Mouse (Mus musculus) heart, adult 2 months (tissue): ENCODE measurements around the gene Hltf. TPM values are rescaled to one million over a fixed set of nuclear protein-coding genes. Genes with fewer than 3 reads are reported as not detected.
A peak's percentile ranks its signal among the peaks of the same experiment; 100 is the strongest.
"Not testable (repeated sequence)": the region's sequence is repeated elsewhere in the genome, so short reads cannot be mapped to it uniquely, and the experiment has no call there.

Source experiments
- DNase-seq, 2 experiments: peaks; one replicate each; pipeline ENCODE4 v3.0.0; 2021
- H3K27ac ChIP-seq: fragments of 200-600 bp; 2 replicates; pipeline ENCODE4 v1.8.1; 2022
- H3K27me3 ChIP-seq: fragments of 200-500 bp; 2 replicates; pipeline ENCODE4 v1.6.1; 2012; ENCODE audit warnings: mild to moderate bottlenecking, low read length, inconsistent platforms, mixed read lengths; ENCODE audit not compliant: control insufficient read depth, insufficient read depth
- H3K36me3 ChIP-seq: fragments of 200-500 bp; 2 replicates; pipeline ENCODE4 v1.6.1; 2012; ENCODE audit warnings: low read length, inconsistent platforms; ENCODE audit not compliant: control insufficient read depth, insufficient read depth
- H3K4me1 ChIP-seq: fragments of 200-500 bp; 2 replicates; pipeline ENCODE4 v1.6.1; 2011; ENCODE audit warnings: low read length; ENCODE audit not compliant: control insufficient read depth, insufficient read depth
- H3K4me3 ChIP-seq: fragments of 200-600 bp; 2 replicates; pipeline ENCODE4 v1.8.1; 2022
- H3K79me2 ChIP-seq: fragments of 200-500 bp; replicated peaks from 2 replicates; pipeline ENCODE4 v1.6.1; 2012; ENCODE audit warnings: mild to moderate bottlenecking, inconsistent platforms, low read length, moderate library complexity, mixed read lengths; ENCODE audit not compliant: control insufficient read depth, insufficient read depth
- H3K9ac ChIP-seq: fragments of 200-500 bp; 2 replicates; pipeline ENCODE4 v1.6.1; 2012; ENCODE audit warnings: low read depth, mild to moderate bottlenecking, control low read depth, inconsistent platforms, low read length, mixed read lengths
- CTCF ChIP-seq: fragments of 200-600 bp; IDR thresholded peaks from 2 replicates; pipeline ENCODE4 v1.8.1; 2022; ENCODE audit warnings: antibody characterized with exemption, mild to moderate bottlenecking, moderate library complexity
- EP300 ChIP-seq: fragments of 200-500 bp; IDR thresholded peaks from 2 replicates; pipeline ENCODE4 v1.6.1; 2011; ENCODE audit warnings: low read depth, low read length, control low read depth; ENCODE audit not compliant: insufficient read depth
- POLR2A ChIP-seq: fragments of 200-500 bp; IDR thresholded peaks from 2 replicates; pipeline ENCODE4 v1.6.1; 2011; ENCODE audit warnings: mild to moderate bottlenecking, low read depth, low read length, control low read depth; ENCODE audit not compliant: insufficient read depth
- WGBS: fragments of 180-500 bp; shearing (Covaris S2); methylation state at CpG from one replicate; pipeline ENCODE4 v1.1.7; 2018; 5-methylcytosine and 5-hydroxymethylcytosine counted together
- intact Hi-C: fragments of 180-260 bp; cut with DNase I; formaldehyde crosslinking; loops from one replicate; pipeline ENCODE4 v1.15.1; 2025
- polyA plus RNA-seq: library from polyadenylated mRNA; depleted of rRNA; stranded (reverse); fragments of >200 nt; gene quantifications from 2 replicates; pipeline ENCODE4 v1.2.3, GENCODE M21; 2012
- total RNA-seq, 2 experiments: library from RNA; stranded (reverse); gene quantifications; 2 replicates each; pipeline ENCODE4 v1.2.3; 2021

Gene Hltf
- total and polyA plus RNA-seq, 3 experiments = 3.1 to 14.2 (median 11.9) TPM

DNA sequence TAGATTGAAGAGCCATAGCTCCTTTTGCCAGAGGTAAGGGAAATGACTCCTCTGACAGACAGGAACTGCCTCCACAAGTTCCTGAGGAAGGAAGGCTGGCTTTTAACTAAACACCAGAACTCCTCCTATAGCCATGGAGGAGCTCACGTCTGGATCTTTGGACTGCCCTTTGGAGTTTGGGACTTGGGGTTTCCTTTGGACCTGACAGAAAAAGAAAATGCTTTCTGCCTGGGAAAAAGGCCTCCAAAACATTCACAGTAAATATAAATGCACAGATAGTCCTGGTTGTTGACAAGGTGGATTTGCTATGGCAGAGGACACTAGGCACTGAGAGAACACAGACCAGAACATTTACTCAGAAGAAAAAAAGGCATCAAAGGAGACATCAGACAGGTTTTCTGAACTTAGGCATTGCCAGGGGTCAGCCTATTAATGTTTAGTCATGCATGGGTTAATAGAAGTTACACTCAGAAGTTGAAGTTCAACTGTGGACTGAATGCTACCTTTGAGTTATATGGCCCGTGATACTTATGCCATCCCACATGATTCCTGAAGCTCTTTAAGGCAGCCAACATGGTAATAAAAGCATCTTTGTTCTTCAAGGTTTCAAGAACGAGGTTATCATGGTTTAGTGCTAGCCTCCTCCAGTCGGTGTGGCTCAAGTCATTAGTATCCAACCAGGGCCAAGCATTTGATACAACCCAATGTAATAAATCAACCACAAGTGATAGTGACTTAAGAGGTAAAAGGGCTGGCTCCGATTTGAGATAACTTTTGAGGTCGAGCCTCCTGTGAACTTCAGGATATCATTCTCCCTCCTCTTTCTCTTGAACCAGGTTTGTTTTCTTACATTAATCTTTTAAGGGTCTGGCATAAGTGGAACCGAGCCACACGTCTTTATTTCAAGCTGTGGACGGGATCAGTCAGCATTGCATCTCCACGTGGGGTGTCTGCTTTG lies 23.6 kb upstream of the Hltf start:
- peak overlapping the region; percentile 87 for H3K9ac ChIP-seq
- peak overlapping the region; percentile 83 for H3K27ac ChIP-seq
- H3K36me3 ChIP-seq = peaks cover 5% of the 10 kb centered on the region
- 9% methylated on average over 10 of the region's 10 CpGs for WGBS
- H3K79me2 ChIP-seq = no peaks in the 10 kb centered on the region; the same call in none of the 2 replicates
- H3K4me3 ChIP-seq = peak overlapping the region; percentile 91
- DNase-seq = no peak
- TF ChIP-seq CTCF (no peak), POLR2A (no peak), EP300 (no peak)
- H3K27me3 ChIP-seq = no peaks in the 10 kb centered on the region
- peaks cover 7% of the 10 kb centered on the region for H3K4me1 ChIP-seq
- intact Hi-C loops = loop anchor here (2.0 to 10.0 kb wide), 4 partner anchors 23 to 869 kb away; partner anchors contain the start of genes 1700064H15Rik, Gyg and Hltf

DNA sequence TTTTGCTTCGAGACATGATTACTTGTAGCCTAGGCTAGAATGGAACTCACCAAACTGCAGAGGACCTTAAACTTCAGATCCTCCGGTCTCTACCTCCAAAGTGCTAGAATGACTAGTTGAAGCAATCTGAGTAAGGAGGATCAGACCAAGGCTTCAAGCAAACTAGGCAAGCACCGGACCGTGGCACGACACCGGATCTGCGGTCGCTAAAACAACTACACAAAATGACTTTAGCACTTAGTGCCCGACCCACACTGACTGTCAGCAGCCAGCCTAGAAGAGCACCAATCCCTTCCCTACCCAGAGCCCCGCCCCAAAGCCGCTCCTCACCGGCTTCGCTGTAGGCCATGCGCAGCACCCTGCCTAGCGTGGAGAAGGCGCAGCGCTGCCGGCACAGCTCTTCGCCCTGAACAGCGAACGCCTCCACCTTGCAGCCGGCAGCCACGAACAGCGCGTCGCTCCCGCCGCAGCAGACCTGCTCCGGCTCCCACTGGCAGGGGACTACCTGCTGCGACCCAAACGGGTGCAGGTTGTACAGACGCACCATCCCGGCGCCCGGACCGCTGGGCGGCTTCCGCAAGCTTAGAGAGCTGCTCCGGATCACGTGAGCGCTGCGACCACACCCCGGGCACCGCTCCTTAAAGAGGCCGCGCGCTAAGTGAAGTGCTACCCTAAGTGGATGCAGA lies 22.7 kb upstream of the Hltf start, which contains the start of gene Hps3:
Hps3 (minus strand) TSS at position 597 of the 686 bp plus-strand sequence.
- peak; percentile 91 to 94 for DNase-seq
- under 1% methylated on average over 47 of the region's 47 CpGs for WGBS

DNA sequence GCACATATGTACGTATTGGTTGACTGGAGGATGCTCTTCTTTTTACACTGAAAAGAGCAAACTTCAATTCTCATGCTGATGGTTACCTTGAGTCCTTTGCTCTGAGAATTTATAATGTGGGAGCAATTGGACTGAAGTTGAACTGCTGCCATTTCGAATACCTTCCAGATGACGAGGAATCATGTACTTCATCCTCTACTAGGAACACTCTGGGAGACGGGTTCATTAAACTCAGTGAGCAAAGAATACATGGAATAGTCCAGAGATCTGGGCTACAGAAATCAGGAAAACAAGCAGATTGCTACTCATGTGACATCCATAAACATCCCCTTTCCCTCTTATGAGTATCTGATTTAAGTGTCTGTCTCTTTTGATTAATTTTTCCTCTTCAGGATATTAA lies 21.5 kb upstream of the Hltf start:
- Histone ChIP-seq H3K27ac (no peak overlapping the region), H3K9ac (no peak overlapping the region), H3K4me3 (no peak overlapping the region), H3K79me2 (no peaks in the 10 kb centered on the region; the same call in 1 of the 2 replicates), H3K4me1 (peaks cover 7% of the 10 kb centered on the region), H3K27me3 (no peaks in the 10 kb centered on the region), H3K36me3 (peaks cover 5% of the 10 kb centered on the region)
- TF ChIP-seq EP300 (no peak), CTCF (no peak), POLR2A (no peak)
- WGBS = 74% methylated on average over 4 of the region's 4 CpGs
- no peak for DNase-seq
- intact Hi-C loops = loop anchor here (10.0 kb wide), 3 partner anchors 119 to 871 kb away; partner anchors contain the start of genes 1700064H15Rik and Gyg

More for the DNA sequence above, 22.7 kb upstream of the Hltf start, which contains the start of gene Hps3:
- intact Hi-C loops = loop anchor here (2.0 to 10.0 kb wide), 4 partner anchors 22 to 870 kb away; partner anchors contain the start of genes 1700064H15Rik, Gyg and Hltf
- Histone ChIP-seq H3K27me3 (no peaks in the 10 kb centered on the region), H3K9ac (peak within 1 kb of the TSS; percentile 87), H3K79me2 (no peaks in the 10 kb centered on the region; the same call in 1 of the 2 replicates), H3K4me3 (peak within 1 kb of the TSS; percentile 91), H3K4me1 (peaks cover 7% of the 10 kb centered on the region), H3K36me3 (peaks cover 5% of the 10 kb centered on the region), H3K27ac (peak within 1 kb of the TSS; percentile 83)
- TF ChIP-seq CTCF = peak; percentile 28; the same call in 1 of the 2 replicates
- peak; percentile 83 for TF ChIP-seq POLR2A
- TF ChIP-seq EP300 = 0 out of 2 replicates have a peak, but pooled peaks have one; percentile 10

DNA sequence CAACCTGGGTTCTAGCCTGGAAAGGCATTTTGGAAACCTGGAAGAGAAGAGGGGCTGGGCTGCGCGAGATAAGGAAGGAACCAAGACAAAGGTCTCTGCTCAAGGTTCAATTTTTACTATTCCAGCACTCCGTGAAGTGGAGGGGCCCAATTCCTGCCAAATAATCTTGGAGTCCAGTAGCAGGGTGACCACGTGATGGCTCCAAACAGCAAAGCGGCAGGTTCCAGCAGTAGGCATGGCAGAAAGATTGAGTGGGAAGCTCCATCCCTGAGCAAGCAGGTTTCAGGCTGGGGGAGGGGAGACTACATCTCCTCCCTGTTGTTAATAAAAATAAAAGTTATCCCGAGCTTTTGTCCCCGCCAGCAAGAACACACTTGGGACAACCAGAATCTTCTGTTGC lies 16.1 kb upstream of the Hltf start:
- DNase-seq, H3K9ac ChIP-seq, H3K27ac ChIP-seq, intact Hi-C loops, H3K27me3 ChIP-seq, H3K4me1 ChIP-seq, H3K79me2 ChIP-seq, H3K36me3 ChIP-seq, H3K4me3 ChIP-seq: not testable (repeated sequence)
- WGBS = 89% methylated on average over 7 of the region's 7 CpGs

DNA sequence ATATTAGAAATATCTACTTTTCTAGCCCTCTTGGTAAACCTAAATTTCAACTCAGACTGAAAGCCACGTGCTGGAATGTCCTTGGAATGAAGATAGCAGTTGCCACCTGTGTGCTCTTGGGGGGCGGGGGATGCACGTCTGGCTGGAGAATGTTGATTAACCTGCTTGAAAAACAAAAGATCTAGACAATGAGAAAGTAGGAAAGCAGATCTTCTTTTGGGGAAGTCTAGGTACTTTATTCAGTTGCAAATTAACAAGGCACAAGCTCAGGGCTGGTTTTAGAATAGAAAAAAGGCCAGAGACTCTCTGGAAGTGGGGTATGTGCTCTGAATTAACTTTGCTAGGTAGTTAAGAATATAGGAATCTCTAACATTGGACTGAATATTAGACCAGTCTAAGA lies 12.9 kb upstream of the Hltf start:
- H3K36me3 ChIP-seq, H3K9ac ChIP-seq, DNase-seq, H3K27me3 ChIP-seq, H3K79me2 ChIP-seq, intact Hi-C loops, H3K4me3 ChIP-seq, H3K4me1 ChIP-seq, H3K27ac ChIP-seq: not testable (repeated sequence)
- 72% methylated on average over 3 of the region's 3 CpGs for WGBS

DNA sequence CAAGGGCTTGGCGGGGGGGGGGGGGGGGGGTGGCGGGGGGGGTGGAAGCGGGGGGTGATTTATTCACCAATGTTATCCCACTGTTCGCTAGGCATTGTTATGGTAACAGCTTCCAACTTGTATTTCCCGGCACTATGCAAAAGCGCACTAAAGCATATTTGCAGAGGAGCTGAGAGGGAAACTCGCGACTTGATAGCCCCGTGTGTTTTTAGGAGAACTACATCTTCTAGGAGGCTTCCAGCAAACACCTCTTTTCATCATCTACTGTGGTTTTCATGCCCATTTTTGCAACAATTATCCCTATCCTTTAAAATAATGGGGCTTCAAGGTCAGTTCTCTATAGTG lies 558 bp downstream of the Hltf start:
- intact Hi-C loops = no loop called here
- Histone ChIP-seq H3K36me3 (no peaks in the 10 kb centered on the region; the same call in 1 of the 2 replicates), H3K27me3 (no peaks in the 10 kb centered on the region), H3K4me3 (peak overlapping the region; percentile 83), H3K4me1 (no peaks in the 10 kb centered on the region; the same call in 1 of the 2 replicates), H3K9ac (peak overlapping the region; percentile 80), H3K79me2 (no peaks in the 10 kb centered on the region), H3K27ac (peak overlapping the region; percentile 88; the same call in 1 of the 2 replicates)
- no peak for DNase-seq
- TF ChIP-seq POLR2A (no peak), EP300 (no peak), CTCF (no peak)
- under 1% methylated on average over 9 of the region's 9 CpGs for WGBS
